In genomic region chr14:118980358-118980757, GRCm38 (mm10) we compare ENCODE assay signal across 23 mouse cellular contexts. TPM values are rescaled to one million over a fixed set of nuclear protein-coding genes. Genes with fewer than 3 reads are reported as not detected.
DNase-seq lines count a peak whose midpoint lies in the region; ATAC-seq and TF ChIP-seq lines count a peak whose summit lies in the region.
"Had no signal": no experiment of that assay in that cellular context is flagged by ENCODE, and none has a peak within 500 bp of the region (broad histone marks: within the 10 kb centered on the region; RNA-seq: fewer than 3 reads in every experiment).

No protein-coding gene starts in this region.

- peak; percentile 10 to 16 for DNase-seq in kidney, adult 8-10 months
- no peak for DNase-seq in liver, embryonic 11.5 days (ENCODE audit: low spot score)
- peak; percentile 25 to 32 for DNase-seq in kidney, postnatal 36 days
- DNase-seq in liver, embryonic 14.5 days (ENCODE audit: low read depth in 3 of 3, low spot score in 3 of 3) = no peak
- DNase-seq in left cerebral cortex, postnatal 14 days (ENCODE audit: low spot score in 2 of 2) = no peak
- no peak for DNase-seq in right cerebral cortex, postnatal 10 days (ENCODE audit: low spot score in 2 of 2)
- DNase-seq: adrenal gland, adult 8-10 months; cerebellum, adult 11-12 months; cerebellum, postnatal 10 days; gastrocnemius, postnatal 10 days; heart, postnatal 10 days; lung, adult 2 months; lung, postnatal 36 days had no signal

- ATAC-seq in kidney, embryonic 15.5 days (replicated peaks; ENCODE audit: low FRiP score) = no peak
- ATAC-seq in liver, embryonic 12.5 days = peak; percentile 45; the same call in 1 of the 2 replicates
- no peak for ATAC-seq in liver, embryonic 11.5 days (replicated peaks; ENCODE audit: low FRiP score)
- peak; percentile 47; the same call in 1 of the 2 replicates for ATAC-seq in liver, embryonic 14.5 days (ENCODE audit: insufficient read depth)
- ATAC-seq: activated CD4-positive, CD25-positive, alpha-beta regulatory T cell, adult 4 months; forebrain, embryonic 15.5 days had no signal

- H3K9ac ChIP-seq in kidney, embryonic 15.5 days = no peak overlapping the region
- no peak overlapping the region for H3K9ac ChIP-seq in liver, embryonic 12.5 days
- H3K9ac ChIP-seq in liver, embryonic 11.5 days (ENCODE audit: low read depth, low read length) = no peak overlapping the region
- H3K9ac ChIP-seq in liver, embryonic 14.5 days (replicated peaks) = no peak overlapping the region
- H3K9ac ChIP-seq: forebrain, embryonic 15.5 days; heart, embryonic 12.5 days; hindbrain, embryonic 12.5 days; neural tube, embryonic 15.5 days had no signal

- H3K4me1 ChIP-seq in kidney, embryonic 15.5 days = no peaks in the 10 kb centered on the region
- H3K4me1 ChIP-seq in liver, embryonic 12.5 days = peaks cover 4% of the 10 kb centered on the region; the same call in 1 of the 2 replicates
- H3K4me1 ChIP-seq in liver, embryonic 11.5 days (replicated peaks; ENCODE audit: control insufficient read depth, insufficient read depth, low read length) = 0 out of 2 replicates have a peak, but pooled peaks cover 4% of the 10 kb centered on the region
- H3K4me1 ChIP-seq in liver, embryonic 14.5 days (replicated peaks; ENCODE audit: control insufficient read depth in 2 of 2, insufficient read depth in 2 of 2, low read length in 1 of 2) = peaks cover 2 to 5% of the 10 kb centered on the region in 2 experiments; a peak in 1 of 4 replicates
- H3K4me1 ChIP-seq: embryonic facial prominence, embryonic 10.5 days; forebrain, embryonic 15.5 days; heart, embryonic 12.5 days; hindbrain, embryonic 12.5 days; neural tube, embryonic 15.5 days had no signal

- no peak for TF ChIP-seq EP300 in liver, embryonic 14.5 days (IDR thresholded peaks at IDR 0.05; ENCODE audit: low read depth)

- no peaks in the 10 kb centered on the region for H3K27me3 ChIP-seq in kidney, embryonic 15.5 days
- H3K27me3 ChIP-seq in liver, embryonic 12.5 days (replicated peaks) = no peaks in the 10 kb centered on the region
- no peaks in the 10 kb centered on the region for H3K27me3 ChIP-seq in liver, embryonic 11.5 days (replicated peaks; ENCODE audit: control insufficient read depth, insufficient read depth, low read length)
- H3K27me3 ChIP-seq in liver, embryonic 14.5 days (ENCODE audit: control insufficient read depth, insufficient read depth, low read length) = no peaks in the 10 kb centered on the region
- H3K27me3 ChIP-seq: forebrain, embryonic 15.5 days; heart, embryonic 12.5 days; hindbrain, embryonic 12.5 days; neural tube, embryonic 15.5 days had no signal

- H3K9me3 ChIP-seq in kidney, embryonic 15.5 days (replicated peaks) = no peaks in the 10 kb centered on the region
- H3K9me3 ChIP-seq in liver, embryonic 12.5 days (replicated peaks) = no peaks in the 10 kb centered on the region
- H3K9me3 ChIP-seq in liver, embryonic 11.5 days (ENCODE audit: control insufficient read depth, low read length) = no peaks in the 10 kb centered on the region
- no peaks in the 10 kb centered on the region for H3K9me3 ChIP-seq in liver, embryonic 14.5 days (ENCODE audit: control insufficient read depth, low read length)
- H3K9me3 ChIP-seq: embryonic facial prominence, embryonic 10.5 days; forebrain, embryonic 15.5 days; heart, embryonic 12.5 days; hindbrain, embryonic 12.5 days; neural tube, embryonic 15.5 days had no signal

- no peak for TF ChIP-seq CTCF in liver, embryonic 14.5 days (IDR thresholded peaks at IDR 0.05; ENCODE audit: low read depth)

- no peak overlapping the region for H3K4me2 ChIP-seq in kidney, embryonic 15.5 days
- no peak overlapping the region for H3K4me2 ChIP-seq in liver, embryonic 12.5 days
- H3K4me2 ChIP-seq in liver, embryonic 11.5 days = no peak overlapping the region
- no peak overlapping the region for H3K4me2 ChIP-seq in liver, embryonic 14.5 days (ENCODE audit: low read depth)
- H3K4me2 ChIP-seq: forebrain, embryonic 15.5 days; heart, embryonic 12.5 days; hindbrain, embryonic 12.5 days; neural tube, embryonic 15.5 days had no signal

- intact Hi-C loops in left cerebral cortex, postnatal 14 days (cut with DNase I) = no loop called here

- no peak overlapping the region for H3K4me3 ChIP-seq in kidney, embryonic 15.5 days (replicated peaks)
- no peak overlapping the region for H3K4me3 ChIP-seq in liver, embryonic 12.5 days
- no peak overlapping the region for H3K4me3 ChIP-seq in liver, embryonic 11.5 days (ENCODE audit: low read depth, low read length)
- no peak overlapping the region for H3K4me3 ChIP-seq in liver, embryonic 14.5 days (ENCODE audit: insufficient read depth in 1 of 2, low read depth in 2 of 2, low read length in 2 of 2)
- H3K4me3 ChIP-seq: embryonic facial prominence, embryonic 10.5 days; forebrain, embryonic 15.5 days; heart, embryonic 12.5 days; hindbrain, embryonic 12.5 days; neural tube, embryonic 15.5 days had no signal

- 64% methylated on average over 5 of the region's 5 CpGs for WGBS in kidney, embryonic 15.5 days
- WGBS in liver, embryonic 12.5 days (ENCODE audit: insufficient replicate concordance) = 72% methylated on average over 5 of the region's 5 CpGs
- WGBS in liver, embryonic 11.5 days = 80% methylated on average over 5 of the region's 5 CpGs
- 65% methylated on average over 5 of the region's 5 CpGs for WGBS in liver, embryonic 14.5 days (ENCODE audit: insufficient replicate concordance)

- no peak overlapping the region for H3K27ac ChIP-seq in kidney, embryonic 15.5 days
- H3K27ac ChIP-seq in liver, embryonic 12.5 days = peak overlapping the region; percentile 12; the same call in 1 of the 2 replicates
- no peak overlapping the region for H3K27ac ChIP-seq in liver, embryonic 11.5 days (ENCODE audit: low read depth, low read length)
- no peak overlapping the region for H3K27ac ChIP-seq in liver, embryonic 14.5 days
- H3K27ac ChIP-seq: embryonic facial prominence, embryonic 10.5 days; forebrain, embryonic 15.5 days; hindbrain, embryonic 12.5 days; neural tube, embryonic 15.5 days; stomach, postnatal 0 days had no signal

- H3K36me3 ChIP-seq in kidney, embryonic 15.5 days = peaks cover 69% of the 10 kb centered on the region
- peaks cover 58% of the 10 kb centered on the region for H3K36me3 ChIP-seq in liver, embryonic 12.5 days
- H3K36me3 ChIP-seq in liver, embryonic 11.5 days (ENCODE audit: control insufficient read depth, insufficient read depth, low read length) = peaks cover 17% of the 10 kb centered on the region
- peaks cover 13% of the 10 kb centered on the region for H3K36me3 ChIP-seq in liver, embryonic 14.5 days (replicated peaks; ENCODE audit: control insufficient read depth, insufficient read depth, low read depth)

RNA-seq across cellular contexts. Expression of gene Dnajc3, which starts 42.6 kb away (rescaled TPM):
- polyA plus RNA-seq in kidney, embryonic 15.5 days (2015; fragmentation: Nextera tagmentation; extraction: Ambion mirVana) = 45.8 and 48.9 TPM in 2 replicates
- polyA plus RNA-seq in liver, embryonic 12.5 days (2016; fragmentation: Nextera tagmentation; extraction: Ambion mirVana) = 36.8 and 37.7 TPM in 2 replicates
- 53.7 and 54.7 TPM in 2 replicates for polyA plus RNA-seq in liver, embryonic 11.5 days (2014; fragmentation: Nextera tagmentation; extraction: Ambion mirVana)
- 8.0 and 12.7 TPM in 2 replicates for polyA plus RNA-seq in liver, embryonic 14.5 days (2012; rRNA removed)
- 28.3 and 29.7 TPM in 2 replicates for polyA plus RNA-seq in liver, embryonic 14.5 days (2014; fragmentation: Nextera tagmentation; extraction: Ambion mirVana)
- 10 to 100 TPM; 31.9 to 35.4 TPM for total RNA-seq in left cerebral cortex, postnatal 14 days (2021)

RNA-seq across cellular contexts. Expression of gene Dzip1, which starts 55.1 kb away (rescaled TPM):
- polyA plus RNA-seq in kidney, embryonic 15.5 days (2015; fragmentation: Nextera tagmentation; extraction: Ambion mirVana) = 17.6 and 20.1 TPM in 2 replicates
- 3.0 and 3.4 TPM in 2 replicates for polyA plus RNA-seq in liver, embryonic 12.5 days (2016; fragmentation: Nextera tagmentation; extraction: Ambion mirVana)
- polyA plus RNA-seq in liver, embryonic 11.5 days (2014; fragmentation: Nextera tagmentation; extraction: Ambion mirVana) = 7.2 and 7.8 TPM in 2 replicates
- polyA plus RNA-seq in liver, embryonic 14.5 days (2012; rRNA removed) = 1.0 and 1.5 TPM in 2 replicates
- 1.4 and 1.9 TPM in 2 replicates for polyA plus RNA-seq in liver, embryonic 14.5 days (2014; fragmentation: Nextera tagmentation; extraction: Ambion mirVana)
- 100 to 1,000 TPM in 1 of 2 experiments, 10 to 100 TPM in 1; 98.8 to 100 TPM for total RNA-seq in left cerebral cortex, postnatal 14 days (2021)
- total RNA-seq: granulocyte monocyte progenitor cell, adult 5-6 weeks had no signal

Comparison
In these comparisons a context has a peak if more than half of its experiments do, and no peak if none do; other contexts are left out.
1. ATAC-seq: peak in liver, embryonic 12.5 days (single experiment) and liver, embryonic 14.5 days (single experiment); none in kidney, embryonic 15.5 days (single experiment) and liver, embryonic 11.5 days (single experiment).
2. DNase-seq: peak in kidney, adult 8-10 months (2 of 2) and kidney, postnatal 36 days (2 of 2); none in liver, embryonic 11.5 days (single experiment), liver, embryonic 14.5 days (0 of 3), left cerebral cortex, postnatal 14 days (0 of 2) and right cerebral cortex, postnatal 10 days (0 of 2).